Mouse (Mus musculus): Measurements from ENCODE around the gene Mrps18c. TPM values are rescaled to one million over a fixed set of nuclear protein-coding genes. Genes with fewer than 3 reads are reported as not detected.
A peak's percentile ranks its signal among the peaks of the same experiment; 100 is the strongest.

Mrps18c gene
- 187 and 217 TPM in 2 replicates for polyA plus RNA-seq (2015; fragmentation: Nextera tagmentation; extraction: Ambion mirVana)

- Histone ChIP-seq H3K9me3 (replicated peaks; ENCODE audit: low read length) (no peaks in the 10 kb centered on the region), H3K4me2 (ENCODE audit: low read length) (peak within 1 kb of the TSS; percentile 94), H3K9ac (ENCODE audit: low read depth, low read length) (peak within 1 kb of the TSS; percentile 65), H3K4me3 (replicated peaks; ENCODE audit: low read depth, low read length) (peak within 1 kb of the TSS; percentile 52), H3K27me3 (ENCODE audit: insufficient read depth, low read length) (no peaks in the 10 kb centered on the region), H3K27ac (no peak within 1 kb of the TSS), H3K36me3 (ENCODE audit: insufficient read depth, low read length) (0 out of 2 replicates have a peak, but pooled peaks cover 10% of the 10 kb centered on the region), H3K4me1 (replicated peaks; ENCODE audit: insufficient read depth, low read length) (no peaks in the 10 kb centered on the region; the same call in 1 of the 2 replicates)
- peak; percentile 95 for DNase-seq (ENCODE audit: low spot score)
- WGBS, result under 1% methylated on average over 66 of the region's 67 CpGs
- no peak for TF ChIP-seq CTCF (IDR thresholded peaks at IDR 0.05; ENCODE audit: low read depth)
- ATAC-seq (replicated peaks; ENCODE audit: low FRiP score, low read depth), result peak; percentile 95
These were observed at the start of gene Mrps18c, which contains the start of gene Helq for GRCm38 (mm10) chr5:100798165-100798860. Mrps18c (plus strand) TSS chr5:100798627. Helq (minus strand) TSS chr5:100798598.

DNA sequence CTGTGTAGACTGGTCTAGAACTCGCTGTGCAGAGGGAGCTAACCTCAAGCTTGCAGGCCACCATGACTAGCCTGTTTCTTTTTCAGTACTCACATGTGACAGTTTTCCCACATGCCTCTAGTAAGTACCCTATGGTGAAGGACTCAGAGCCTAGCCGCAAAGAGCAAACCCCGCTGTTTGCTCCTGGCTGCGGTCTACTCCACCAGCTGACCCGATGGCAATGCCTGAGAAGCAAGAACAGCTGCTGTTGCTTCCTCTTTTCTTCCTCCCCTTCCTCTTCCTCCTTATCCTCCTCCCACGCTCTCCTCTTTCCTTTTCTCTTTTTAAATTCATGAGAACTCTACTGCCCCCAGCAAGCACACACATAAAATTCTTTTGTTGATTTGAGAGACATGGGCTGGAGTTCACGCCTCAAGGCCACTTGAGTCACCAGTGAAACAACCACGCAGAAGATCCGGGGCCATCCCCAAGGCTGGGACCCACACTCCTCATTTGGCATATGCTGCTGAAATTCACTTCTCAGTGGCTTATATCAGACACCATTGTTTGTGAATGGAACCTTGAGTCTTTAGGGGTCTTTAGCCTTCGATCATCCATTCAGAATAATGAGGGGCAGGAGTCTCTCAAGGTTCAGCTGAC lies 47.7 kb upstream of the Mrps18c start:
- H3K9ac ChIP-seq (ENCODE audit: low read depth, low read length), result no peak overlapping the region

DNA sequence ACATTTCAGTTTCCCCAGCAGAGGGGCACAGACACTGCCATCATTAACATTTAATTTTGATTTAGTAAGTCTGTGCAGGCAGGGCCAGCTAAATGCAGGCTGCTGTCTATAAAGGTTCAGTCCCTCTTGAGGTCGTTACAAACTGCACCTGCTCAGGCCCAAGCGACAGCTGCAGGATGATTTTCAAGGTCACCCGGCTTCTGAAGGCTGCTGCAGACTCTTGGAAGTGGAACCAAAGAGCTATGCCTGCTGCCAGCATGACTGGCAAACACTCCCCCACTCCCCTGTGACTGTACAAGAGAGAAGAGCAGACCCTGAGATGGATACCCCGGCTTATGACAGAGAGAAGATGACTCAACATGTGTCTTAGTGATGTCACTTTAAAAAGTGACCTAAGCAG lies 46.8 kb upstream of the Mrps18c start:
- H3K4me3 ChIP-seq (replicated peaks; ENCODE audit: low read depth, low read length), result no peak overlapping the region
- no peak for TF ChIP-seq CTCF (IDR thresholded peaks at IDR 0.05; ENCODE audit: low read depth)
- H3K4me2 ChIP-seq (ENCODE audit: low read length), result no peak overlapping the region
- H3K27me3 ChIP-seq (ENCODE audit: insufficient read depth, low read length), result no peaks in the 10 kb centered on the region
- H3K36me3 ChIP-seq (ENCODE audit: insufficient read depth, low read length), result no peaks in the 10 kb centered on the region
- WGBS, result 49% methylated on average over 4 of the region's 4 CpGs
- ATAC-seq (replicated peaks; ENCODE audit: low FRiP score, low read depth) (no peak), DNase-seq (ENCODE audit: low spot score) (peak; percentile 23)
- no peaks in the 10 kb centered on the region for H3K9me3 ChIP-seq (replicated peaks; ENCODE audit: low read length)
- no peak overlapping the region for H3K9ac ChIP-seq (ENCODE audit: low read depth, low read length)
- H3K4me1 ChIP-seq (replicated peaks; ENCODE audit: insufficient read depth, low read length), result no peaks in the 10 kb centered on the region
- no peak overlapping the region for H3K27ac ChIP-seq

More for the DNA sequence above, 47.7 kb upstream of the Mrps18c start:
- no peak overlapping the region for H3K4me3 ChIP-seq (replicated peaks; ENCODE audit: low read depth, low read length)
- no peaks in the 10 kb centered on the region for H3K36me3 ChIP-seq (ENCODE audit: insufficient read depth, low read length)
- no peaks in the 10 kb centered on the region for H3K27me3 ChIP-seq (ENCODE audit: insufficient read depth, low read length)
- H3K27ac ChIP-seq, result no peak overlapping the region
- H3K4me2 ChIP-seq (ENCODE audit: low read length), result no peak overlapping the region
- DNase-seq (ENCODE audit: low spot score) (no peak), ATAC-seq (replicated peaks; ENCODE audit: low FRiP score, low read depth) (no peak)
- no peaks in the 10 kb centered on the region for H3K4me1 ChIP-seq (replicated peaks; ENCODE audit: insufficient read depth, low read length)
- no peak for TF ChIP-seq CTCF (IDR thresholded peaks at IDR 0.05; ENCODE audit: low read depth)
- H3K9me3 ChIP-seq (replicated peaks; ENCODE audit: low read length), result no peaks in the 10 kb centered on the region
- WGBS, result 67% methylated on average over 10 of the region's 10 CpGs

DNA sequence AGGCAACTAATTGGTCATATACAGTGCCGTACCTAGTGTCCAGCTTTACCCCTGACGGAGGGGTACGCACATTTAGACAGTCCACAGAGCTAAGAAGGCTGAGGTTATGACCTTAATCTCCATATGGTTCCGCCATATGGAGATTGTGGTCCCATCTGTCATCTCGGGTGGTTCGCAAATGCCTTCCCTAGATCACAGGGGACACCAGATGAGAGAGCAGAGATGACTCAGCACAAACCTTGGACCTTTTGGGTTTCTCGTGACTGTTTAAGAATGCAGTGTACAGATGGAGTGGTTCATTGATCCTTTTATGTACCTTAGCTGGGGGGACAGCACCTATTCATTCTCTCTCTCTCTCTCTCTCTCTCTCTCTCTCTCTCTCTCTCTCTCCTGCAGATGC lies 45.0 kb upstream of the Mrps18c start:
- Histone ChIP-seq H3K27me3 (ENCODE audit: insufficient read depth, low read length) (no peaks in the 10 kb centered on the region), H3K9me3 (replicated peaks; ENCODE audit: low read length) (no peaks in the 10 kb centered on the region; the same call in 1 of the 2 replicates), H3K4me1 (replicated peaks; ENCODE audit: insufficient read depth, low read length) (no peaks in the 10 kb centered on the region), H3K9ac (ENCODE audit: low read depth, low read length) (no peak overlapping the region), H3K27ac (no peak overlapping the region), H3K36me3 (ENCODE audit: insufficient read depth, low read length) (no peaks in the 10 kb centered on the region), H3K4me2 (ENCODE audit: low read length) (no peak overlapping the region), H3K4me3 (replicated peaks; ENCODE audit: low read depth, low read length) (no peak overlapping the region)
- ATAC-seq (replicated peaks; ENCODE audit: low FRiP score, low read depth), result no peak
- TF ChIP-seq CTCF (IDR thresholded peaks at IDR 0.05; ENCODE audit: low read depth), result no peak
- no peak for DNase-seq (ENCODE audit: low spot score)
- 58% methylated on average over 7 of the region's 7 CpGs for WGBS

- Histone ChIP-seq H3K4me1 (replicated peaks; ENCODE audit: insufficient read depth, low read length) (no peaks in the 10 kb centered on the region), H3K27me3 (ENCODE audit: insufficient read depth, low read length) (no peaks in the 10 kb centered on the region), H3K4me3 (replicated peaks; ENCODE audit: low read depth, low read length) (no peak overlapping the region), H3K9me3 (replicated peaks; ENCODE audit: low read length) (no peaks in the 10 kb centered on the region; the same call in 1 of the 2 replicates), H3K9ac (ENCODE audit: low read depth, low read length) (no peak overlapping the region), H3K4me2 (ENCODE audit: low read length) (no peak overlapping the region), H3K27ac (no peak overlapping the region), H3K36me3 (ENCODE audit: insufficient read depth, low read length) (no peaks in the 10 kb centered on the region)
- DNase-seq (ENCODE audit: low spot score) (no peak), ATAC-seq (replicated peaks; ENCODE audit: low FRiP score, low read depth) (no peak)
- TF ChIP-seq CTCF (IDR thresholded peaks at IDR 0.05; ENCODE audit: low read depth), result no peak
- 95% methylated on average over 5 of the region's 5 CpGs for WGBS
These were observed 40.3 kb upstream of the Mrps18c start for GRCm38 (mm10) chr5:100758121-100758520.

DNA sequence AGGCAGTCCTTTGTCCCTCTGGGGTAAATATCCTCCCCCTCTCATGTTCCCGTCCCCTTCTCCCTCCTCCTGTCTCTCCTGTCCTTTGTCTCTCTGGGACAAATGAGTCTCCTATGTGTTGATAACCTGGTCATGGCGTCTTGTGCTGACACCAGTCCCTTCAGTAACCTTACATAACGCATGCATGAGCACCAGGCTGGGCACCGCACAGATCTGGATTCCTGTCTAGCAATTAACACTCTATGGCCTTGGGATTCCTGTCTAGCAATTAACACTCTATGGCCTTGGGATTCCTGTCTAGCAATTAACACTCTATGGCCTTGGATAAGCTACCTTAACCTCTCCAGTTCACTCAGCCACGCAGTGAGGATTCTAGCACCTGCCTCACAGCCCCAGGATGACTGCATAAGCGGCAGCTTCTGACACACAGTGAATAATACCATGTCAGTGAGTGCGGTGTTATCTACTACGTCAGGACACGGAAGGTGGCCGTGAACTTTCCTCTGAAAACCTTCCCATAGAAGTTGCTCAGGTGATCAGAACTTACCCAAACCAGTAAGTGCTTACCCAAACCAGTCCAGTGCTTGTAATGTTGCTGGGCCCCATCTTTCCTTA lies 38.3 kb upstream of the Mrps18c start:
- H3K4me2 ChIP-seq (ENCODE audit: low read length), result no peak overlapping the region
- no peak overlapping the region for H3K9ac ChIP-seq (ENCODE audit: low read depth, low read length)
- H3K27me3 ChIP-seq (ENCODE audit: insufficient read depth, low read length), result no peaks in the 10 kb centered on the region
- ATAC-seq (replicated peaks; ENCODE audit: low FRiP score, low read depth) (no peak), DNase-seq (ENCODE audit: low spot score) (no peak)
- H3K36me3 ChIP-seq (ENCODE audit: insufficient read depth, low read length), result peaks cover 11% of the 10 kb centered on the region
- no peak overlapping the region for H3K27ac ChIP-seq
- H3K4me1 ChIP-seq (replicated peaks; ENCODE audit: insufficient read depth, low read length), result no peaks in the 10 kb centered on the region
- WGBS, result 75% methylated on average over 10 of the region's 10 CpGs
- no peak overlapping the region for H3K4me3 ChIP-seq (replicated peaks; ENCODE audit: low read depth, low read length)
- no peak for TF ChIP-seq CTCF (IDR thresholded peaks at IDR 0.05; ENCODE audit: low read depth)
- H3K9me3 ChIP-seq (replicated peaks; ENCODE audit: low read length), result no peaks in the 10 kb centered on the region; the same call in 1 of the 2 replicates
